17 mouse cellular contexts compared by ENCODE assay signal in genomic region chr7:144111026-144111604, GRCm38 (mm10).
DNase-seq lines count a peak whose midpoint lies in the region; ATAC-seq and TF ChIP-seq lines count a peak whose summit lies in the region.
"Had no signal": no experiment of that assay in that cellular context is flagged by ENCODE, and none has a peak within 500 bp of the region (broad histone marks: within the 10 kb centered on the region; RNA-seq: fewer than 3 reads in every experiment).

No protein-coding gene starts in this region.

- no peaks in the 10 kb centered on the region for H3K79me3 ChIP-seq in C2C12 (ENCODE audit: low read depth)

- no peak overlapping the region for H3ac ChIP-seq in C2C12 (ENCODE audit: control insufficient read depth, insufficient read length, low read depth)

- no peak overlapping the region for H3K9ac ChIP-seq in midbrain, embryonic 14.5 days (replicated peaks; ENCODE audit: low read length)
- H3K9ac ChIP-seq: limb, embryonic 13.5 days; liver, embryonic 15.5 days; neural tube, embryonic 12.5 days had no signal

- no peaks in the 10 kb centered on the region for H3K36me3 ChIP-seq in C2C12 (ENCODE audit: control insufficient read depth, insufficient read depth)
- no peaks in the 10 kb centered on the region for H3K36me3 ChIP-seq in midbrain, embryonic 14.5 days (ENCODE audit: control insufficient read depth, insufficient read depth, low read length)
- H3K36me3 ChIP-seq: limb, embryonic 13.5 days; liver, embryonic 15.5 days; neural tube, embryonic 12.5 days had no signal

- TF ChIP-seq CTCF in C2C12 (IDR thresholded peaks at IDR 0.05; ENCODE audit: control insufficient read depth, insufficient read depth, insufficient read length), result no peak
- no peak for TF ChIP-seq CTCF in Patski (IDR thresholded peaks at IDR 0.05)

- no peak overlapping the region for H3K4me3 ChIP-seq in C2C12 (ENCODE audit: insufficient read depth, poor library complexity, severe bottlenecking)
- H3K4me3 ChIP-seq in midbrain, embryonic 14.5 days (replicated peaks; ENCODE audit: low read depth, low read length), result no peak overlapping the region
- H3K4me3 ChIP-seq: gastrocnemius, adult 2 months; limb, embryonic 13.5 days; liver, embryonic 15.5 days; neural tube, embryonic 12.5 days had no signal

- peak overlapping the region; percentile 42; the same call in 1 of the 2 replicates for H3K27ac ChIP-seq in midbrain, embryonic 14.5 days (replicated peaks; ENCODE audit: low read depth, low read length)
- H3K27ac ChIP-seq: gastrocnemius, adult 2 months; kidney, postnatal 0 days; limb, embryonic 13.5 days; liver, embryonic 15.5 days; neural tube, embryonic 12.5 days had no signal

- CTCF ChIA-PET in Patski (lab: Charles Lee), result interaction anchor here (1.2 to 2.5 kb wide), 3 partner anchors 11 to 14 kb away, joined by 4 to 5 read pairs (median 5); no protein-coding TSS in a partner anchor

- peaks cover 26% of the 10 kb centered on the region for H3K4me1 ChIP-seq in midbrain, embryonic 14.5 days (ENCODE audit: control insufficient read depth, insufficient read depth, low read length)
- H3K4me1 ChIP-seq: limb, embryonic 13.5 days; liver, embryonic 15.5 days had no signal

- peaks cover 7% of the 10 kb centered on the region for H3K27me3 ChIP-seq in C2C12 (ENCODE audit: control insufficient read depth, insufficient read depth, insufficient read length)
- H3K27me3 ChIP-seq in Patski, result no peaks in the 10 kb centered on the region
- no peaks in the 10 kb centered on the region for H3K27me3 ChIP-seq in midbrain, embryonic 14.5 days (ENCODE audit: control insufficient read depth, insufficient read depth, low read length)
- H3K27me3 ChIP-seq: limb, embryonic 13.5 days; liver, embryonic 15.5 days; neural tube, embryonic 12.5 days had no signal

- POLR2A ChIA-PET in Patski (lab: Charles Lee), result interaction anchor here (0.6 kb wide), 1 partner anchor 11 kb away, joined by 3 read pairs; no protein-coding TSS in a partner anchor

- no peaks in the 10 kb centered on the region for H3K9me3 ChIP-seq in midbrain, embryonic 14.5 days (ENCODE audit: control insufficient read depth, low read length)
- H3K9me3 ChIP-seq: limb, embryonic 13.5 days; liver, embryonic 15.5 days; neural tube, embryonic 12.5 days had no signal

- peak; percentile 10 for DNase-seq in heart, postnatal 4 days
- DNase-seq in heart, adult 18-20 months, result no peak
- no peak for DNase-seq in Patski (ENCODE audit: low read depth, low spot score)
- peak; percentile 48 for DNase-seq in midbrain, embryonic 14.5 days
- no peak for DNase-seq in frontal cortex, postnatal 14 days (ENCODE audit: low spot score in 2 of 2)
- DNase-seq in cerebellum, postnatal 14 days, result no peak
- DNase-seq in gastrocnemius, postnatal 4 days (ENCODE audit: low spot score in 2 of 2), result no peak
- DNase-seq: adrenal gland, postnatal 36 days; cerebellum, postnatal 25 days; gastrocnemius, adult 2 months; spleen, adult 18-20 months; thymus, postnatal 36 days had no signal

- in situ Hi-C loops in Patski (cut with MboI; ENCODE audit: low pct_unique_long_range_greater_than_20kb), result no loop called here

- H3K4me2 ChIP-seq in midbrain, embryonic 14.5 days (ENCODE audit: low read length), result no peak overlapping the region
- H3K4me2 ChIP-seq: limb, embryonic 13.5 days; liver, embryonic 15.5 days; neural tube, embryonic 12.5 days had no signal

- WGBS in midbrain, embryonic 14.5 days, result 34% methylated on average over 4 of the region's 4 CpGs

- peak; percentile 40 for ATAC-seq in Patski
- no peak for ATAC-seq in midbrain, embryonic 14.5 days (ENCODE audit: low FRiP score, low TSS enrichment)

- no peaks in the 10 kb centered on the region for H3K79me2 ChIP-seq in C2C12 (ENCODE audit: control insufficient read depth, insufficient read depth)

TF ChIP-seq in C2C12, 6 proteins besides CTCF, POLR2A, EP300 and RAD21:
- TF ChIP-seq USF1 (IDR thresholded peaks at IDR 0.05; ENCODE audit: low read depth), result peak; percentile 7
- no peak for TF ChIP-seq FOSL1 (IDR thresholded peaks at IDR 0.05; ENCODE audit: insufficient read depth, low read length, poor library complexity, severe bottlenecking)

Comparison
In these comparisons a context has a peak if more than half of its experiments do, and no peak if none do; other contexts are left out.
1. DNase-seq: peak in heart, postnatal 4 days (single experiment) and midbrain, embryonic 14.5 days (single experiment); none in heart, adult 18-20 months (0 of 2), Patski (single experiment), frontal cortex, postnatal 14 days (0 of 2), cerebellum, postnatal 14 days (0 of 2) and gastrocnemius, postnatal 4 days (0 of 2).